17 mouse cellular contexts compared by ENCODE assay signal in genomic region chr6:145397881-145398280, GRCm38 (mm10).
"Had no signal": no experiment of that assay in that cellular context is flagged by ENCODE, and none has a peak within 500 bp of the region (broad histone marks: within the 10 kb centered on the region; RNA-seq: fewer than 3 reads in every experiment).

No protein-coding gene starts in this region.

- H3K4me1 ChIP-seq: midbrain, embryonic 12.5 days; midbrain, embryonic 15.5 days; neural tube, embryonic 13.5 days had no signal

- DNase-seq: lung, adult 18-20 months; lung, embryonic 14.5 days; lung, postnatal 4 days; retina, postnatal 1 day; right cerebral cortex, adult 18-20 months; right cerebral cortex, postnatal 25 days; right cerebral cortex, postnatal 4 days; spleen, adult 18-20 months; thymus, adult 18-20 months; thymus, postnatal 14 days; thymus, postnatal 36 days had no signal

- H3K9me3 ChIP-seq: midbrain, embryonic 10.5 days; midbrain, embryonic 12.5 days; midbrain, embryonic 15.5 days; neural tube, embryonic 13.5 days; neural tube, embryonic 15.5 days had no signal

- H3K4me3 ChIP-seq: midbrain, embryonic 10.5 days; midbrain, embryonic 12.5 days; midbrain, embryonic 15.5 days; myocyte; neural tube, embryonic 13.5 days; neural tube, embryonic 15.5 days had no signal

- H3K27ac ChIP-seq: midbrain, embryonic 10.5 days; midbrain, embryonic 12.5 days; midbrain, embryonic 15.5 days; neural tube, embryonic 13.5 days; neural tube, embryonic 15.5 days had no signal

- H3K27me3 ChIP-seq: midbrain, embryonic 12.5 days; midbrain, embryonic 15.5 days; neural tube, embryonic 13.5 days; neural tube, embryonic 15.5 days had no signal

- H3K36me3 ChIP-seq: midbrain, embryonic 10.5 days; midbrain, embryonic 12.5 days; midbrain, embryonic 15.5 days; neural tube, embryonic 13.5 days; neural tube, embryonic 15.5 days had no signal

- H3K4me2 ChIP-seq: lung, embryonic 14.5 days; midbrain, embryonic 12.5 days; midbrain, embryonic 15.5 days; neural tube, embryonic 13.5 days; neural tube, embryonic 15.5 days had no signal

- ATAC-seq: midbrain, embryonic 15.5 days had no signal

- H3K9ac ChIP-seq: lung, embryonic 14.5 days; midbrain, embryonic 12.5 days; midbrain, embryonic 15.5 days; neural tube, embryonic 13.5 days; neural tube, embryonic 15.5 days had no signal
